Mouse (Mus musculus): Measurements from ENCODE around the gene Vmn2r24. TPM values are rescaled to one million over a fixed set of nuclear protein-coding genes. Genes with fewer than 3 reads are reported as not detected.
"Not testable (repeated sequence)": the region's sequence is repeated elsewhere in the genome, so short reads cannot be mapped to it uniquely, and the experiment has no call there.

The Vmn2r24 gene
- not detected in 2 replicates for polyA plus RNA-seq (2015; fragmentation: Nextera tagmentation; extraction: Ambion mirVana)

DNA sequence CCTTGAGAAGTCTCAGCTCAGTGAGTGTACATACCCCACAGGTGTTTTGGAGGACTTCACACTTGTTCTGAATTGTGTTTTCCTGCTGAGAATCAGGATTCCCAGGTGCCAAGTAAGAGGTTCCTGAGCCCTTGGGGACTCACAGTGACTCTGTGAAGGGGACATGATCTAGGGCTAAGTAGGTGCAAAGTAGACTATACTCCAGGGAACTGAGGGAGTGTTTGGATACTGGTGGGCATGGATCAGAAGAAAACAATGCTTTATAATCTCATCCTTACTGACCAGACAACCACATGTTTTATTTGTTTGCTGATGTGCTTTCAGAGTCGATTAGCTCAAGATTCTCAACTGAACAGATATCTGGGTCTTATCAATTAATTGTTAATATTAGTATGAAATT, at the start of gene Vmn2r24:
Gene Vmn2r24 (plus strand): TSS at position 301 of the 400 bp plus-strand sequence.
- WGBS = 44% methylated on average over 1 of the region's 1 CpGs

DNA sequence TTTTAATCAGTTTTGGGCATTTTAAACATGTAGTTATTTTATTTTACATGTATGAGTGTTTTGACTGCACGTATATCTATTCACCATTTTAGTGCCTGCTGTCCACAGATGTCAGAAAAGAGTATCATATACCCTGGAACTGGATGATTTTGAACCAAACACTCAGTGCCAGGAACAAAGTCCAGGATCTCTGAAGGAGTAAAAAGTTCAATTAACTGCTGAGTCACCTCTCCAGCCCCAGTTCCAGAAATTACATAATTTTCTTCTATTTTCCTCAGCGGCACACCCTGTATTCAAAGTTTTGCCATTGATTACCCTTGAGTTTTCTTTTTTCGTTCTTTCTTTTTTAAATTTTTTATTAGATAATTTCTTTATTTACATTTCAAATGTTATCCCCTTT, 8.6 kb upstream of the Vmn2r24 start:
- Histone ChIP-seq H3K4me2 (no peak overlapping the region), H3K27ac (no peak overlapping the region), H3K4me3 (no peak overlapping the region), H3K27me3 (no peaks in the 10 kb centered on the region), H3K9ac (no peak overlapping the region), H3K4me1 (replicated peaks) (no peaks in the 10 kb centered on the region), H3K36me3 (no peaks in the 10 kb centered on the region), H3K9me3 (replicated peaks) (no peaks in the 10 kb centered on the region)
- 74% methylated on average over 3 of the region's 3 CpGs for WGBS
- no peak for ATAC-seq (replicated peaks; ENCODE audit: insufficient number of reproducible peaks, insufficient read depth, low FRiP score, low read depth)

More for the DNA sequence above, at the start of gene Vmn2r24:
- ATAC-seq (replicated peaks; ENCODE audit: insufficient number of reproducible peaks, insufficient read depth, low FRiP score, low read depth) = no peak
- Histone ChIP-seq H3K9ac (no peak within 1 kb of the TSS), H3K4me1 (replicated peaks) (no peaks in the 10 kb centered on the region), H3K27me3 (no peaks in the 10 kb centered on the region), H3K9me3 (replicated peaks) (no peaks in the 10 kb centered on the region), H3K27ac (no peak within 1 kb of the TSS), H3K36me3 (no peaks in the 10 kb centered on the region), H3K4me2 (no peak within 1 kb of the TSS), H3K4me3 (no peak within 1 kb of the TSS)

DNA sequence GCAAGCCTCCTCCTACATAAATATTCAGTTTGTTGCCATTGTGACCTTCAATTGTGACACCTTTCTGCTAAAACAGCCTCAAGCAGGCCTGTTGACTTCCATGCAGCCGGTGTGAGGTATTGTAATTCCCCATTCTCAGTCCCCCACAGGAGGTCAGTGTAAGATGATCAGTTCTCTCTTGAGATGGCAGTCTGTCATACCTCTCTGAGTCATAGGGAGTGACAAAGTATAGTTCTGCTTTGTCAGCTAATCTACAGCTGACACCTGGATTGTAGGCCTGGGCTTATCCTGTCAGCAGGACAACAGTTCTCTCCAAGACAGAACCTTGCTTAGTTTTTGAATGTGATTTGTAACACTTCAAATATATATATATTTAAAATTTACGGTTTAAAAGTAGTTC, 6.2 kb downstream of the Vmn2r24 start:
- WGBS = 63% methylated on average over 2 of the region's 2 CpGs

DNA sequence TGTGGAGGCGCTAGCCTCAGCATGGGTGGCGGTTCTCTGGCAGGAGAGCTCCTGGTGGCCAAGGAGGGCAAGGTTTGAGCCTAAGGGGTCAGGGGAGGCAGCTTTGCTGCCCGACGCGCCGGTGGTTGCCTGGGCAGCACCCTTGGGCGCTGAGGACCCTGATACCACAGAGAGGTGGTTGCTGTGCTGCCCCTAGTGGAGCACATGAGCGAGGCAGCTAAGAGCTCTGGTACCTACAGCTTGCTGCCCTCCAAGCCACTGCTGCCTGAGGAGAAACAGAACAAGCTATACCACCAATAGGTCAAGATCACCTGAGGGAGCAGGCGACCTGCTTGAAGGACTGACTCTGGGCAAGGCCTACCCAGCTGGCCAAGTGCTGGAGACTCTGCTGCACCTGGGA, 15.1 kb downstream of the Vmn2r24 start:
- Histone ChIP-seq H3K27me3 (no peaks in the 10 kb centered on the region), H3K27ac (no peak overlapping the region), H3K9me3 (replicated peaks) (no peaks in the 10 kb centered on the region), H3K4me1 (replicated peaks) (no peaks in the 10 kb centered on the region), H3K4me3 (no peak overlapping the region), H3K36me3 (no peaks in the 10 kb centered on the region), H3K4me2 (no peak overlapping the region), H3K9ac (no peak overlapping the region)
- ATAC-seq (replicated peaks; ENCODE audit: insufficient number of reproducible peaks, insufficient read depth, low FRiP score, low read depth) = no peak
- 32% methylated on average over 9 of the region's 9 CpGs for WGBS

More for the DNA sequence above, 6.2 kb downstream of the Vmn2r24 start:
- H3K9ac ChIP-seq = no peak overlapping the region
- no peak overlapping the region for H3K27ac ChIP-seq
- no peaks in the 10 kb centered on the region for H3K4me1 ChIP-seq (replicated peaks)
- no peak overlapping the region for H3K4me3 ChIP-seq
- no peaks in the 10 kb centered on the region for H3K9me3 ChIP-seq (replicated peaks)
- ATAC-seq (replicated peaks; ENCODE audit: insufficient number of reproducible peaks, insufficient read depth, low FRiP score, low read depth) = no peak
- no peaks in the 10 kb centered on the region for H3K36me3 ChIP-seq
- H3K27me3 ChIP-seq = no peaks in the 10 kb centered on the region
- no peak overlapping the region for H3K4me2 ChIP-seq

DNA sequence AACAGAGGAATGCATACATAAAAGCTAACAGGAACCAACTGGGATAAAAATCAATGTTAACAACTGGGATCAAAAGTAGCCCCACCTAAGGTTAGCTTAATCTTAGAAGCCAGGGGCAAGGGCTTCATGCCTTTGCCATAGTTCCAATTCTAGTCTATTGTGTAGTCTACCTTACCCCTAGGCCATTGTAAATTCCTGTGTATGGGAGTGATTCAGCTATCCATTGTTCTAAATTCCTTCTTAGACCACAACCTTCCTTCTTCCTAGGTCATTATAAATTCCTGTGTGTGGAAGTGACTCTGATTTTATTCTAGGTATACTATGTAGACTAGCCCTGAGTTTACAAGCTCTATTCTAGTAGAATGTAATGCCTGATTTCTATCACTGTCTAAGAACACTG, 31.6 kb downstream of the Vmn2r24 start:
- H3K36me3 ChIP-seq; H3K9ac ChIP-seq; H3K27me3 ChIP-seq; H3K27ac ChIP-seq; H3K4me2 ChIP-seq; H3K4me3 ChIP-seq; H3K9me3 ChIP-seq (replicated peaks); ATAC-seq (replicated peaks; ENCODE audit: insufficient number of reproducible peaks, insufficient read depth, low FRiP score, low read depth); H3K4me1 ChIP-seq (replicated peaks): not testable (repeated sequence)

DNA sequence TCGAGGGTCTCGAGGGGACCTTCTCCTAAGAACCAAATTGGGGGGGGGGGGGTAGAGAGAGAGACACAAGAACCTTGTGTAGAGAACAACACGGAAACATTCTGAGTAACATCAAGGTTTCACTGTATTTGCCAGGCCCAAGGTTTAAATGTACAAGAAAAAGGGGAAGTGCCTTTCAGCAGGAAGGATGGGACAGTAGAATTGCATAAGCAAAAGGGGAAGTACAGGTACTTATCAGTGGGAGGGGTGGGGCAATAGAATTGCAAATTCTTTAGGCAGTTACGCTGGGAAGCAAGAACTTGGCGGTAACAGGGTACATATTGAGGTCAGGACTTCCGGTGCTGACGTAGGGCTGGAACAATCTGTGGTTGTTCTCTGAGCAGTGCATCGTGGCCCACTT, 41.3 kb downstream of the Vmn2r24 start:
- no peak for ATAC-seq (replicated peaks; ENCODE audit: insufficient number of reproducible peaks, insufficient read depth, low FRiP score, low read depth)
- 73% methylated on average over 8 of the region's 8 CpGs for WGBS
- Histone ChIP-seq H3K27ac (no peak overlapping the region), H3K9ac (no peak overlapping the region), H3K27me3 (no peaks in the 10 kb centered on the region), H3K4me2 (no peak overlapping the region), H3K36me3 (no peaks in the 10 kb centered on the region), H3K9me3 (replicated peaks) (no peaks in the 10 kb centered on the region), H3K4me3 (no peak overlapping the region), H3K4me1 (replicated peaks) (no peaks in the 10 kb centered on the region)

DNA sequence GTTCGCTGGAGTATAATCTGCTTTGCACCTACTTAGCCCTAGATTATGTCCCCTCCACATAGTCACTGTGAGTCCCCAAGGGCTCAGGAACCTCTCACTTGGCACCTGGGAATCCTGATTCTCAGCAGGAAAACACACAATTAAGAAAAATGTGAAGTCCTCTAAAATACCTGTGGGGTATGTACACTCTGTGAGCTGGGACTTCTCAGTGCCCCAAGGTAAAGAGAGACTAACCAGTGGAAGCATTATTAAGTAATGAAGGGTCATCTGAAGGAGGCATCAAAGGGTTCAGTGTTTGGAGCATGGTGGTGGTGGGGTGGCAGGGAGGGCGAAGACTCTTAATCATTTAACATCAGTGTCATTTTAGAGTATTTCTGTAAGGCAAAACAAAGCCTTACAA, 74.7 kb downstream of the Vmn2r24 start, which contains the start of gene Vmn2r25:
Gene Vmn2r25 (minus strand): TSS at position 101 of the 400 bp plus-strand sequence.
- WGBS = 42% methylated on average over 2 of the region's 2 CpGs
- not testable (repeated sequence) for H3K9me3 ChIP-seq (replicated peaks); H3K9ac ChIP-seq; H3K4me3 ChIP-seq; H3K27ac ChIP-seq; H3K4me1 ChIP-seq (replicated peaks); H3K4me2 ChIP-seq; ATAC-seq (replicated peaks; ENCODE audit: insufficient number of reproducible peaks, insufficient read depth, low FRiP score, low read depth); H3K27me3 ChIP-seq; H3K36me3 ChIP-seq

Other genes starting within 250 kb of the Vmn2r24 start
- gene Vmn2r21, start 245.5 kb upstream of the Vmn2r24 start, polyA plus RNA-seq (2015; fragmentation: Nextera tagmentation; extraction: Ambion mirVana) = not detected in 2 replicates
- gene Vmn2r22, start 128.2 kb upstream of the Vmn2r24 start, polyA plus RNA-seq (2015; fragmentation: Nextera tagmentation; extraction: Ambion mirVana) = not detected in 2 replicates
- not detected in 2 replicates for gene Vmn2r23, start 76.2 kb upstream of the Vmn2r24 start, polyA plus RNA-seq (2015; fragmentation: Nextera tagmentation; extraction: Ambion mirVana)
- not detected in 2 replicates for gene Vmn2r25, start 74.6 kb downstream of the Vmn2r24 start, polyA plus RNA-seq (2015; fragmentation: Nextera tagmentation; extraction: Ambion mirVana)
- not detected in 2 replicates for gene Vmn2r26, start 245.7 kb downstream of the Vmn2r24 start, polyA plus RNA-seq (2015; fragmentation: Nextera tagmentation; extraction: Ambion mirVana)

All from heart, embryonic 15.5 days (tissue).